Mouse (Mus musculus) bone marrow macrophage, adult 2 months (primary cell): ENCODE results near the gene Styxl1.

ENCODE experiments used
- CTCF ChIP-seq: IDR thresholded peaks from 2 replicates; pipeline ENCODE4 v1.5.1; 2012; ENCODE audit warnings: low read depth, mild to moderate bottlenecking, low read length, moderate library complexity
- POLR2A ChIP-seq: IDR thresholded peaks from 2 replicates; pipeline ENCODE4 v1.6.1; 2012; ENCODE audit warnings: mild to moderate bottlenecking, low read depth, low read length, borderline replicate concordance

GRCm38 (mm10) chr5:135723165-135723751 lies 54.9 kb downstream of the Styxl1 start:
- no peak for TF ChIP-seq POLR2A
- no peak for TF ChIP-seq CTCF
